In the genomic region with DNA sequence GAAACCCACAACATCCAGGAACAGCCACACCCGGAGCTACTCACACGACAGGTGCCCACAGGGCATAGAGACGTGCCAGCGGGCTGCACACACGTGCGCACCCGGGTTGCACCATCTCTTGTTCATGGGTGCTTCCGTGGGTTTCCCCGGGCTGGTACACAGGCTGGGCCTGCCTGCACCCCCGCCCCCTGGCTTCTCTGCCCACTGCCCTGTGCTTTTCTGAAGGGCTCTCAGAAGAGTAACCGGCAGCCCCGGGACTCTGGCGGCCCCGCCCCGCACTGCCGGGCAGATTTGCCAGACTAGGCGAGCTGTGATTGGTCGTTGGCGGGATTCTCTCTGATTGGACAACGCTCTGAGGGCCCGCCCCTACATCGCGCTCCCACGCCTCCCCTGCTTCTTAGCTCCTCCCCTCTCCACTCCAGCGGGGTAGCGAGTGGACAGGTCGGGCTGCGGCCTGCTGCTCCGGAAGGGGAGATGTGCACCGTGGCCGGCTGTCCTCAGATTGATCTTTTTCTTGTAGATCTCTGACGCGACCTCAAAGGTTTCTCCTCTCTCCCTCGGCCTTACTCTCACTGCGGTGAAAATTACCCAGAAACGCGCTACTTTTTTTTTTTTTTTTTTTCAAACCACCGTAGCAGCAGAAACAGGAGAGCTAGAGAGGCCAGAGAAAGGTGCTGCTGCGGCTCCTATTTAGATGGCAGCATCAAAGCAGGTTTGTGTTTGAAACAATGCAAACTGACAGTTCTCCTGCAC, we compare ENCODE assay signal across 8 mouse cellular contexts. TPM values are rescaled to one million over a fixed set of nuclear protein-coding genes. Genes with fewer than 3 reads are reported as not detected.
A peak's percentile ranks its signal among the peaks of the same experiment; 100 is the strongest.
DNase-seq lines count a peak whose midpoint lies in the region; ATAC-seq and TF ChIP-seq lines count a peak whose summit lies in the region.

Gene Plcxd2, minus strand, starts transcription at position 66 of the 753 bp plus-strand sequence.

- H3K4me3 ChIP-seq in lung, embryonic 14.5 days (ENCODE audit: low read depth, low read length): peak within 1 kb of the TSS; percentile 58

- TF ChIP-seq CTCF in lung, embryonic 14.5 days (IDR thresholded peaks at IDR 0.05; ENCODE audit: low read depth): peak; percentile 19; the same call in 1 of the 2 replicates

- WGBS in lung, embryonic 14.5 days: under 1% methylated on average over 39 of the region's 39 CpGs

- H3K4me1 ChIP-seq in lung, embryonic 14.5 days (ENCODE audit: insufficient read depth): 0 out of 2 replicates have a peak, but pooled peaks cover 3% of the 10 kb centered on the region

- peak within 1 kb of the TSS; percentile 65 for H3K9ac ChIP-seq in lung, embryonic 14.5 days

- peak; percentile 96 for DNase-seq in NIH3T3 (ENCODE audit: low read depth)
- peak; percentile 97 for DNase-seq in cerebellum, adult 9-11 months
- DNase-seq in layer of hippocampus, adult 8-10 months (ENCODE audit: low spot score in 2 of 2): peak; percentile 92 to 94
- DNase-seq in lung, embryonic 14.5 days: peak; percentile 98
- peak; percentile 94 for DNase-seq in testis, postnatal 14 days (ENCODE audit: low spot score)

- no peaks in the 10 kb centered on the region for H3K36me3 ChIP-seq in lung, embryonic 14.5 days (ENCODE audit: insufficient read depth)

- peak; percentile 97 for ATAC-seq in frontal cortex, adult (ENCODE audit: low TSS enrichment)
- ATAC-seq in hematopoietic stem cell, adult 5-6 weeks (replicated peaks in 1 of 2; ENCODE audit: insufficient read depth in 1 of 2, low FRiP score in 2 of 2, low TSS enrichment in 1 of 2, low read depth in 1 of 2, poor library complexity in 2 of 2, severe bottlenecking in 2 of 2): peak; percentile 98
- peak; percentile 99 for ATAC-seq in lung, embryonic 14.5 days (ENCODE audit: insufficient read depth)
- peak; percentile 93 for ATAC-seq in neutrophil, adult 5-6 weeks (ENCODE audit: extremely low read depth, insufficient number of reproducible peaks, low FRiP score, poor library complexity, severe bottlenecking)

- H3K4me2 ChIP-seq in lung, embryonic 14.5 days: peak within 1 kb of the TSS; percentile 96

- H3K9me3 ChIP-seq in lung, embryonic 14.5 days (ENCODE audit: low read depth, low read length): no peaks in the 10 kb centered on the region

- H3K27me3 ChIP-seq in lung, embryonic 14.5 days (ENCODE audit: insufficient read depth, low read length): no peaks in the 10 kb centered on the region

- peak within 1 kb of the TSS; percentile 21 for H3K27ac ChIP-seq in lung, embryonic 14.5 days (ENCODE audit: low read depth)

RNA-seq across cellular contexts. Expression of gene Plcxd2, which starts in this region (rescaled TPM):
- 4.5 and 7.4 TPM in 2 replicates for total RNA-seq in hematopoietic stem cell, adult 5-6 weeks (2017)
- 10 to 100 TPM; 15.6 to 19.5 (median 18.0) TPM for total RNA-seq in layer of hippocampus, adult 8-10 months (2022)
- 0.78 TPM in 2 replicates for polyA plus RNA-seq in lung, embryonic 14.5 days (2014; fragmentation: Nextera tagmentation; extraction: Ambion mirVana)
- 8.3 and 10.5 TPM in 2 replicates for total RNA-seq in neutrophil, adult 5-6 weeks (2017)

Comparison
In these comparisons a context has a peak if more than half of its experiments do, and no peak if none do; other contexts are left out.
1. Peak in every context shown above with its lines: DNase-seq, ATAC-seq, H3K4me3 ChIP-seq and H3K27ac ChIP-seq.
2. Peak in DNase-seq, ATAC-seq, H3K4me3 ChIP-seq, H3K27ac ChIP-seq, H3K9ac ChIP-seq and H3K4me2 ChIP-seq in lung, embryonic 14.5 days; RNA of the gene not detected or under 1 TPM.